Mouse (Mus musculus): ENCODE measurements around the gene Nit2. TPM values are rescaled to one million over a fixed set of nuclear protein-coding genes. Genes with fewer than 3 reads are reported as not detected.

Nit2 gene
- 27.9 TPM for total RNA-seq (2023)

GRCm38 (mm10) chr16:57166611-57167513 lies at the start of gene Nit2:
Nit2 (minus strand) TSS chr16:57167341.

DNA sequence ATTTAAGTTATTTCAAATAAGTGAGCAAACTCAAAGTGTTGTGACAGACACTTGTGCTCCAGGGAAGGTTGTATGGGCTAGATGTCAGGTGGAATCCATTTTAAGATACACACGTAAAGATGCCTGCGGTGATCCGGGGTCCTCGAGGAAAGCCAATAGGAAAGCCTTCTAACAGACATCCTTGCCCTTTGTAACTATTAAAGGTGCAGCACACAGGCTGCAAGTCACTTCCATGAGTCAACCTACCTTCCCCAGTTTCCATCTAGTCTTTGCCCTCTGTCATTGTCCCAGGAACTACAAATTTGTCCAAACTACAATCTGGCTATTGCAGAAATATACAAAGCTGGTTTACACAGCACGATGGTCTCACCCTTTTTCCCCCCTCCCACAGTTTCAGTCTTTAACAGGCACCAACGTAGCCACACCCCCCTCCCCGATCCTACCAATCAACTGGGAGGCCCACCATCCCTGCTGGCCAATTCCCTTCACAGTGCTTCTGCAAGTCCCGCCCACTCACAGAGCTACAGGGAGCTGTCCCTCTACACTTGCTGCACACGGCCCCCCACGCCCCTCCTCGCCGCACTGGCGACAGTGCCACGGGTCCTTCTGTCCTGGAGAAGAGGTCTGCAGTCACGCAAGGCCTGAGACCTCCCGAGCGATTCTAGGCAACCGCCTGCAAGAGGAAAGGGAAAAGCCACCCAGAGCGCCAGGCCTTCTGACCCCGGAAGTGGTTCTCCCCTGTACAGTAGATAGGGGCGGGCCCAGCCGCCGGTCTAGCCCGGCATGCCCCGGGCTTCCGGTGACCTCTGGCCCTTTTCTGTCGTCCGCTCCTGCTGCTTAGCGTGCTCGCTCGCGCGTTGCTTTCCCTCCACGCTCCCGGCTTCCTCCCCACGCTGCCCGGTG lies 46.0 kb downstream of the Nit2 start, which contains the start of gene Tomm70a:
Gene Tomm70a, plus strand, starts transcription at position 791 of the 903 bp plus-strand sequence.

Other genes starting within 250 kb of the Nit2 start
- gene Lnp1, start 239.3 kb downstream of the Nit2 start, total RNA-seq (2023), result not detected
- gene Tmem45a2, start 96.0 kb downstream of the Nit2 start, total RNA-seq (2023), result not detected
- gene Tomm70a, start 45.6 kb downstream of the Nit2 start, total RNA-seq (2023), result 27.2 TPM
- 61.1 TPM for gene Tbc1d23, start 64.2 kb upstream of the Nit2 start, total RNA-seq (2023)
- 0.44 TPM for gene Tmem30c, start 125.5 kb upstream of the Nit2 start, total RNA-seq (2023)
- gene Filip1l, start 185.8 kb upstream of the Nit2 start, total RNA-seq (2023), result 47.3 TPM

Data from CD4-positive naive resting alpha-beta T cell, adult 76 days (primary cell).